Mouse (Mus musculus) skeletal muscle tissue, adult 2 months (tissue): Measurements from ENCODE around the gene Tbxa2r.

Source experiments
- DNase-seq: peaks from one replicate; pipeline ENCODE4 v3.0.0-alpha.2; 2012; ENCODE audit warnings: low read depth, low spot score

Tbxa2r gene

DNA sequence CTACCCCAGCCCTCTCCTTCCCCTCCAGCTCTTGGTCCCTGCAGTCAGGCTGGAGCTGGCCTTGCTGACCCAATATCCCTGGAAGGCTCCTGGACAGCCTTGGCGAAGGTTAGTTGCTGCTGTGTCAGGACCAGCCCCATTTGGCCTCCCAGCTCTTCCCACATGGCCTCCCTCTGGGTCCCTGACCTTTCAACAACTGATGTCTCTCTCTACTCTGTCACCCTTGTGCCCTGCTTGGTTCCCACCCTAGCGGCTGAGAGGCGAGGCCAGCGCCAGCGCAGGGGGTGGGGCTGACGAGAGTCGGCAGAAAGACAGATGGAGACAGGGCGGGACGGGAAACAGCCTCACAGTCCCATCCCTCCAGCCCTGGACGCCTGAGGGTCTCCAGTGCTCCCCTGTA, at the start of gene Tbxa2r:
Tbxa2r (plus strand) TSS at position 346 of the 400 bp plus-strand sequence.
- DNase-seq = no peak

DNA sequence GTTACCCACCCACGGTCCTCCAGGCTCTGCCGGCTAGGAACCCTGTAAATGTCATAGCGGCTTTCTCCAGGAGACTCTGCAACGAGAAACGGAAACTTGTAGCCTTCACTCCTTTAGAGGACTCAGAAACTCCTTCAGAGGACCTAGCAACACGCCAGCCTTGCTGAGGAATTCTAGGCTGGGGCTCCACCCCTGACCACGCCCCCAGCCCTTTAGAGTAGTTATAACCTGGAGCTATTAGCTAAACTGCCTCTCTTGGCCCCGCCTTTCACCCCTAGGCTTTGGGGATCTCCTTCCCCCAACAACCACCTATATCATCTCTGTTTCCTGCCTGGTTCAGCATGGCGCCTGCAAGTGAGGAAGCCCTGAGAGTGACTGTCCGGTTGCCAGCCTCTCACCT, 49.0 kb upstream of the Tbxa2r start:
- DNase-seq = no peak

DNA sequence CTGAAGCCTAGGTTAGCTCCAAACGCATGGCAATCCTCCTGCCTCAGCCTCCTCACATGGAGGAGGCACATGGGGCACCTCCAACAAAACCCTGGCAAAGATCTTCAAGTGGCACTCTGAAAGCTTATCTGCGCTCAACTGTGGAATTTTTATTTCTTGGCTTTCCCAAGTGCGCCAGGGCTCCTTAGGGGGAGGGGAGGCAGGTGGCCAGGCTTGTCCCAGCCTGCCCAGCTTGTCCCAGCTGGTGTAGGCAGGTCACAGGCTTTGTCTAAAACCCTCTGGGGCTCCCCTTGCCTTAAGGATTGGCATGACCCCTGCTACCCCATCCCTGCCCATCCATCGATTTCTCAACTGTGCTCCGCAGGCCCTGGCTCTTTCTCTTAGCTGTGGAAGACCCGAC, 44.3 kb upstream of the Tbxa2r start:
- DNase-seq = no peak

DNA sequence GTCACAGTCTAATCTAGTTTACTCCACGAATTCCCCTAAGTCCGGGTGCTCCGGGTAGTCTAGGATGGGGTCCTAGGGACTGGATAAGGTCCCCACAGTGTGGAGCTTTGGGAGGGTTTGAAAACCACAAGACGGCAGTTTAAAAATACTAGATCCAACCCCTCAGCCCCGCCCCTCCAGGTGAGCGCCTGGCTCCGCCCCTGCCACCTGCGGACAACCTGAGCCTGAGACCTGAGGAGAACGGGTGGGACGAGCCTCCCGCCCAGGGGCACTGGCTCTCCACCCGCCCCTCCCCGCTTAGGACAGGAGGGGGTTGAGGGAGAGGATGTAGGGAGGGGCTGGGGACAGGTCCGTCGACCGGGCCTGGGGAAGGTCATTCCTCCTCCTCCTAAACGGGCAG, 43.8 kb upstream of the Tbxa2r start:
- no peak for DNase-seq

DNA sequence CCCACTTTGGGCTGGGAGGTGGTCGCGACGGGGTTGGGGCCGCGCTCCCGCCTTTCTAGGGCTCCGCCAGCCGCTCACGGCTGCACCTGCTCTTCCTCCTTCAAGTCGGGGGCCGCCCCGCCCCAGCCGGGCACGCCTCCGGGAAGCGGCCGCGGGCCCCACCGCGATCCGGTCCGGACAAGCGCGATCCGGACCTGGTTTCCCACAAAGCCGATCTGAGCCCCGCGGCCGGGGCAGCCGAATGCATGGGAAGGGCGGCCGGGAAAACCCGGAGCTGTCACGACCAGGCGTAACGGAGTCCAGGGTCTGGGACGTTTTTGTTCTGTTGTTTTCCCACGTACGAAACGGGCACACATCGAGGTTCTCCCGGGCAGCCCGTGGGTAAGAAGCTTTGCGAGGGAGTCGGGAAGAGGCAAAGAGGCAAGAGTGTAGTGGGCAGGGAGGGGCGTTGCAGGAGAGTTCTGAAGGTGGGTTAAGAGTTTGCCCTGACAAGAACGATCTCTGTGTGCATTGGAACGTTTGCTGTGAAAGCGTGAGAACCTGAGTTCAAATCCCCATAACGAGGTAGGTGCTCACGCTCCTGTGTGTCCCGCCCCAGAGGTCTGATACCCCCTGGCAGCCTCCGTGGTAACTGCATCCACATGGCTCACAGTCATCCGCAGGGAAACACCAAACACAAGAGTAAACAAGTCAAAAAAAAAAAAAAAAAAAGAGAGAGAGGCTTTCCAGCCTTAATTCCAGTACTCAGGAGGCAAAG, 42.7 kb upstream of the Tbxa2r start:
- DNase-seq = peak; percentile 54

DNA sequence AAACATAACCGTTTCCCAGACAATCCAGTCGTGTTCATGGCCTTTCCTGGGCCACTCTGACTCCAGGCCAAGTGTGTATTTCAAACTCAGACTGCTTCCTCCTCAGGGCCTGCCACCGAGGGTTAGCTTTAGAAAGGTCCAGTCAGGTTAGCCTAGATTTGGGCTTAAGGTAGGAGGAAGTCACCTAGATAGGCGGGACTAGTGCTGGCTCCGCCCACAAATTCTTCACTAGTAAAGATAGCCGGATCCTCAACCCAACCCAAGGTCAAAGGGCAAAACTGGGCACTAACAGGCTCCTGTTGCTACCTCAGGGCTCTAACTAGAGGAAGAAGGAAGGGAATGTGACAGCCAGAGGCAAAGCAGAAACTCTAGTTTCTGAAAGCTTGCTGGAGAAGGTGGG, 41.9 kb upstream of the Tbxa2r start:
- no peak for DNase-seq

DNA sequence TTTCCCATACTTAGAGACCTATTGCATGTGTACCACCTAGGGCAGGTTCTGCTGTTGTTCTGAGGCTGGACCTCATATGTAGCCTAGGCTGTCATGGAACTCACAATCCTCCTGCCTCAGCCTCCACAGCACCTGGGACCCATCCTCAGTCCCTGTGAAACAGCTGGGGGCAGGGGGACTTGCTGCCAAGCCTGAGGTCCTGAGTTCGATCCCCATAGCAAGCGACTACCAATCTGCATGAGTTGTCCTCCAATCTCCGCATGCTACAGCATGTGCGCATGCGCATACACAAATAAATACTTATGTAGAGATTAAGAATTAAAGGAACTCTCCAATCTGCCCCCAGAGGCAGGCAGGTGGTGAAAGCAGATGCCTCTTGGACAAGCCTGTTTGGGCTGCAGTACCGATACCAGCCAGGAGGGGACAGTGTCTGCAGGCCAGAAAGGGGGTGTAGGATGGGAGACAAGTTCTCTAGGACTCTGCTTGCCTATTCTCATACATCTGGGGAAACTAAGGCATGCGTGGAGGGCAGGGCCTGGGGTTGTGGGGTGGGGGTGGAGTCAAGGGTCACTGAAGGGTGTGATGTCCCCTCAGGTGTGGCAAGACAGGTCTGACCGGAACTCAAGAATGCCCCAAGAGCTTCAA, 40.9 kb upstream of the Tbxa2r start:
- DNase-seq = no peak

DNA sequence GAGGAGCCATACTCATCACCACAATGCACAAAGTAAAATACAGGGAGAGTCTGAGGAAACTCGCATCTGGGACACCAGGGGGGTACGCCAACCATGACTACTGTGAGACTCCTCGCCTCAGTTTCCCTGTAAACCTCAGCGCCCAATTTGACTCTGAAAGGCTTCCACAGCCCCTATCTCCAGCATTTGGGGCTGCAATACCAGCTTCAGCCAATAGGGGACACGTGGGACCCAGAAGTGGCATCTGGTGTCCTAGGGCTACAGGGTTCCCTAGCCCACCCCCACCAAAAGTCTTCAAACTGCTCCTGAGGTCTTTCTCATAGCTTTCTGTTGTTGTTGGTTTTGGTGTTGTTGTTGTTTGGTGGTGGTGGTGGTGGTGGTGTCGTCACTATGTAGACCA, 39.9 kb upstream of the Tbxa2r start:
- DNase-seq = no peak

DNA sequence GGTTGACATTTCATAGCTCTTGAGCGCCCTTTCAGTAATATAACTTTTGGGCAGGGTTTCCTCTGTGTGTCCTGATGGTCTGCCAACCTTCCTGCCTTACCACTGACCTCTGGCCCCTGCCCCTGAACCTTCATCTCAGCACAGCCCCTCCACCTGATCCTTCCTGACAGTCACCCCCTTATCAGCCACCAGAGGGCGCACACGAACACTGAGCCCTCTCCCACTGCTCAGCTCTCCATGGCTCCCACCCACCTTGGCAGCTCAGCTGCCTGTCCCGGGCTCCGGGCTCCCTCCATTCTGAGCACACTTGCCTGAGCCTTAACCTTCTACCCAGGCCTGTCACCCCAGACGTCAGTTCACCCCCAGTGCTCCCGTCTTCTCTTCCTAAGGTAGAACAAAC, 39.3 kb upstream of the Tbxa2r start:
- peak; percentile 57 for DNase-seq

DNA sequence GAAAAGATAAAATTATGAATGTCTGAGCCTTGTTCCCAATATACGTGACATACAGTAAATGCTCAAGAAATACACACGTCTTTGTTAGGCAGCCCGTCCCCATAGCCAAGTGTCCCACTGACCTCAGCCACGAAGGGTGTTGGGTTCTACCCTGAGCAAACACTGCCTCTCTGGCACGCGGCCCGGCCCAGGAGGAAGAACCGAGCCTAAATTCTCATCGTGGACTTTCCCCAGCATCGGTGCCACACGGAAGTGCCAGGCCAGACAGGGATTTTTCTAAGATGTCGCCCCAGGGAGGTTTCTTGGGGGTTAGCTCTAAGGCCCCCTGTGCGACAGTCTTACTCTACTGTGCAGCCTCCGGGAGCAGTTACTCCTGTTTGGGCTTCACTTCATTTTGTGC, 38.7 kb upstream of the Tbxa2r start:
- DNase-seq = no peak

DNA sequence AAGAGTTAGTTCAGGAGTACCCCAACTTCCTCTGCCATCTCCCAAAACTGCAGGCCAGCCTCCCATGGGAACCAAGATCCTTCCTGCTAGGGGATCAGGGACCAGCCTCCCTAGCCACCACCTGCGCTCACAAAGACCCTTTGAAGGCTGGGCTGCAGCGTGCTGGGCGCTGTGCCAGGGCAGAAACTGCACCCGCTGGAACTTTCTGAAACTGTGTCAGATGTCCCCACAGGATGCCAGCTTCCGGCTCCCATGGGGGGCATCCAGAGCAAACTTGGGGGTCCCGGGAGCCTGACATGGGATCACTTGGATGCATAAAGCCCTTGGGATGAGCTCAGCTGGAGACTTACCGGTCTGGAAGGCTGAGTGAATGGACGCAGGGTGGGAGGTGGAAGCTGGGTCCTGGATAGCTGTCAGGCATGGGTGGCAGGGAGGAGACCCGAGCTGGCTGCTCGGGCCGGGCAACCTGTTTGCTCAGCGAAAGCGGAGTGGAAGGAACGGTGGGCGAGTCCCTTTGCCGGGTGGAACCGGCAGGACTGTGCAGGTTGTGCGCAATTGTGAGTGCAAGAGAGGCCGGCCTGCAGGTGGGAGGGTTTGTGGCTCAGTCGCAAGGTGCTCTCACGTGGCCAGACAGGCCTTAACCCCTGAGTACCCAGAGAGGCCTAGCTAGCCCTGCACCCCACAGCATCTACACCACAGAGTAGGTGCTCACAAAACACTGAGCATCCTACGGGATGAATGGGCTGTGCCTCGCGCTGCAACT, 37.7 kb upstream of the Tbxa2r start:
- DNase-seq = no peak

DNA sequence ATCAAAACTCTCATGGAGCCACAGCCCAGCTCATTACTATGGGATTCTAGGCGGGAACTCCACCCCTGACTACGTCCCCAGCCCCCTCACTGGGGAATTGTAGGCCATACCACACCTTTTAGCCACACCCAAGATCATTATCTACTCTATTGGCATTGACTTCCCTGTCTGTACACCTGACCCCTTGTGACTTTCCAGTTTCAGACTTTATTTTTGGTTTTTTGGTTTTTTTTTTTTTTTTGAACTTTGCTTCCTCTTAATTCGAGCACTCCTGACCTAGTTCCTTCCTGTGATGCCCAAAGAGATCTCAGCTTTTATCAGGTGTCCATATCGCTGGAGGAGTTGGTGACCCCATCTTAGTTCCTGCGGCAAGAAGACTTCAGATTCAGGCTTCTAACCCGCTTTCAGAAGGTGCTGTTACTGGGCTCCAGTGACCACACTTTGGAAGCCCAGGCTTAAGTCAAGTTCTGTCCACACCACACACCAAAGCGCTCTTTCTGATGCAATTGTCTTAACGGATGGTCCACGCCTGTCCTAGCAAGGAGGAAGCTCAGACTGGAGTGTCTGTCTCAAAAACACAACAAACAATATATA, 36.9 kb upstream of the Tbxa2r start, which contains the start of gene Tjp3:
Tjp3 (minus strand) TSS at position 71 of the 594 bp plus-strand sequence.
- DNase-seq = no peak

DNA sequence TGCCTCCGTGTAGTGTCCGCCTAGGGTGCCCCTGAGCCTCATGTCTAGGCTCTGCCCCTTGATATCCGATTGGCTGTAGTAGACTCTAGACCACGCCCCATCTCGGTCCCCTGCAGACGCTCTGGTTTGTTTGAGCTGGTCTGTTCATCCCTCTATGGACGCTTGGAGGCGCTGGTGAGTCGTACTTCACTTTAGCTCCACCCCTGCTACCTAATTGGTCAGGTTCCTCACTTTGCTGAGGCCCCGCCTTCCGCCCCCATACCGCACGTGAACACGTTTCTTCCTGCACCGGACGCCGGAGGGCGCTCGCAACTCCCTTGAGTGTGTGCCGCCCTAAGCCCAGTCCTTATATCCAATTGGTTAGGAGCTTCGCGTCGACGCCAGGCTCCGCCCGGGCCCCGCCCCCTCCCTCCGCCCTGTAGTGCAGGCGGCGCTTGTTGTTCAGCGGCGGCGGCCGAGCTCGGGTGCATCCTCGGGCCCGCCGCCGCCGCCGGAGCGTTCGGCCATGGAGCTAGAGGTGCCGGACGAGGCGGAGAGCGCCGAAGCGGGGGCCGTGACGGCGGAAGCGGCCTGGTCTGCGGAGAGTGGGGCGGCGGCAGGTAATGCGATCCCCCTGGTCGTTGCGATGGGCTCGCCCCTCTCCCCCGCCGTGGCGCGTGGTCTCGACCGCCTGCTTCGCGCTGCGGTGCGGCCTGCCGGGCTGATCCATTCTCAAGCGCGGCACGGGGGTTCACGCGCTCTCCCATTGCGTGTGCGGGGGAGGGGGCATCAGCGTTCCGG, 35.8 kb upstream of the Tbxa2r start, which contains the start of gene Pip5k1c:
Pip5k1c (plus strand) TSS at position 410 of the 780 bp plus-strand sequence.
- DNase-seq = peak; percentile 100

DNA sequence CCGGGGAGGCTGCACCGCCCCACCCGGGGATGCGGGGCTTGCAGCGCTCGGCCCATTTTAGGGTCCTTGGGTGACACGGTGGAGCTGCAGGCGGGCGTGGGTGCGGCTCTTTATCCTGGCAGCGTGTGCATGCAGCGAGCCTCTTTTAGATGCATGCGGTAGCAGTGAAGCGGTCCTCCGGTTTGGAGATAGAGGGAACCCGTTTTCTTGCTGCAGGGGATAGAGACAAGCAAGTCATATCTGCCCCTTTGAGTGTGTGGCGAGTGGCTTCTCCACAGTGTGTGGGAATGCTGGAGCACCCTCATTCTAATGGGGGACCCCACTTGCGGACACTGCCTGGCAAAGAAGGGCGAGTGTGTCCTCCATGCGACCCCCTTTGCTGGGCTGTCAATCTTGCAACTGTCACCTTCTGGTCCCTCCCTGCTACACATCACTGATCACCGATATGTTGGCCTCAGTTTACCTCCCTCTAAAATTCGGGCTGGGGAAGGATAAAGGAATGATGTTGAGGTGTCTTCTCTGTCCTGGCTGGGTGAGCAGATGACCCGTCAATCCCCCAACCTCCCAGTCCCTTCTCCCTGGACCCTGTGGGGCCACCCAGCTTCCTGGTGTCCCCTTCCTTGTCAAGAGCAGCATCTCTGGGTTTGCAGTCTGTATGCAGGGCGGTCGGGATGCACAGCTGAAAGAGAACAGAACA, 35.0 kb upstream of the Tbxa2r start:
- DNase-seq = no peak

DNA sequence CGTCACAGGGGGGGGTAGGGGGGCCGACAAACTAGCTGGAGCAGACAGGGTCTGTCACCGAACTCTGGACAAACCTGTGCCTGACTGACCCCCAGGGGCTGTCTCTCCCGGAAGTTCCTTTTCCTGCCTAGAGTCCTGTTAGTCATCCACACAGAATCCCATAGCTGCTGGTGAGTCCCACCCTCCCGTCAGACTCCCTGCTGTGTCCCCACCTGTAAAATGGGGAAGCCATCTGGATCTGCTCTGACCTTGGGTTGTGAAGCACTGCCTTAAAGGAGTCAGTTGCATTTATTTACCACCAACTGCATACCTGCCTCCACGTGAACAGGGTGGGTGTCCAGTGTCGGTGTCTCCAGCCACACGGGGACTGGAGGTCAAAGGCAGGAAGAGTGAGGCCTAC, 34.1 kb upstream of the Tbxa2r start:
- DNase-seq = no peak

DNA sequence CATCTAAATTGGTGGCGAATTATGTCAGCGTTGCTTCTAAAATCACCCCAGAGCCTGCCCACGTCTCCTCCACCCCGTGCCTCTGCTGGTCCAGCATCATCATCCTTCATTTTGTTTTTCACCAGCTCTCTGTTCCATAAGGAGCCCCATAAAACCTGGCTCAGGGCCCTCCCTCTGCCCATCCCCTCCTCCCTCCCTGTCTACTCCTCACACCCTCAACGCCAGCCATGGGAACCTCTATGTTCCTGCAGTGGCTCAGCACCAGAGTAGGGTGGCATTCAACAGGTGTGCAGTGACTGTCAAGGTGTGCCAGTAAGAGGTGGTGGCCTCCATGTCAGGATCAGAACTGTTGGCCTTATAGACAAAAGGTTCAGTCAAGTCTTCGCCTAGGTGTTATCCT, 33.3 kb upstream of the Tbxa2r start:
- no peak for DNase-seq

DNA sequence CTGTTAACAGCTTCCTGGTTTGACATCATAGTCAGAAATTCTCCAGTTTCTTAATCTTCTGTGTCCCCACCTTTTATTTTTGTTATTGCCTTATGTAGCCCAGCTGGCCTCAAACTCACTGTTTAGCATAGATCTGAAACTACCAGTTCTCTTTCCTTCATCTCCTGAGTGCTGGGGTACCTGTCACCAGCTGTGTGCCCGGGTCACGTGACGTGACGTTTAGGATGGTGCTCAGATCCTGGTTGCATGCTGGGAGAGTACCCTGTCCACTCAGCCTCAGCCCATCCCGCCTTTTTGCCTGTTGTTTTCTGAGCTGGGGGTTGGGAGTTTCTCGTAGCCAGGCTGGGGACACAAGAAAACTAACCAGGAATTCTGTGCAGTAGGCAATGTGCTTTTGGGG, 31.3 kb upstream of the Tbxa2r start:
- DNase-seq = no peak

DNA sequence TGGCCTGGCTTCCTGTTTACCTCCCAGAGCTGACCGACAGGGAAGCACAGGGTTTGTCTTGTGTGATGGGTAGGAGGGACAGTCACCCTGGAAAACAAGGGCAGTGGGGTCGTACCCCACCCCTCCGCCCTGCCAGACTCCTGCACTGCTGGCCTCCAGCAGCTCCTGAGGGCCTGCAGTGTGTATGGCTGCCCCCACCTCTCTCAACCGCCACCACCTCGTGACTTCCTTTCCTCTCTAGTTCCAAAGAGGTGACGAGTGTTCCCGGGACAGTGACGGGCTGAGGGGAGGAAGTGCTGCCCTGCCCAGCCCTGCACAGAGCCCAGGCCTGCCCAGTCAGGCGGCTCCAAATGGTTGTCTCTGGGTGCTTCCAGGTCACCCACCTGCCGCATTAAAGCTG, 30.7 kb upstream of the Tbxa2r start:
- DNase-seq = peak; percentile 61

DNA sequence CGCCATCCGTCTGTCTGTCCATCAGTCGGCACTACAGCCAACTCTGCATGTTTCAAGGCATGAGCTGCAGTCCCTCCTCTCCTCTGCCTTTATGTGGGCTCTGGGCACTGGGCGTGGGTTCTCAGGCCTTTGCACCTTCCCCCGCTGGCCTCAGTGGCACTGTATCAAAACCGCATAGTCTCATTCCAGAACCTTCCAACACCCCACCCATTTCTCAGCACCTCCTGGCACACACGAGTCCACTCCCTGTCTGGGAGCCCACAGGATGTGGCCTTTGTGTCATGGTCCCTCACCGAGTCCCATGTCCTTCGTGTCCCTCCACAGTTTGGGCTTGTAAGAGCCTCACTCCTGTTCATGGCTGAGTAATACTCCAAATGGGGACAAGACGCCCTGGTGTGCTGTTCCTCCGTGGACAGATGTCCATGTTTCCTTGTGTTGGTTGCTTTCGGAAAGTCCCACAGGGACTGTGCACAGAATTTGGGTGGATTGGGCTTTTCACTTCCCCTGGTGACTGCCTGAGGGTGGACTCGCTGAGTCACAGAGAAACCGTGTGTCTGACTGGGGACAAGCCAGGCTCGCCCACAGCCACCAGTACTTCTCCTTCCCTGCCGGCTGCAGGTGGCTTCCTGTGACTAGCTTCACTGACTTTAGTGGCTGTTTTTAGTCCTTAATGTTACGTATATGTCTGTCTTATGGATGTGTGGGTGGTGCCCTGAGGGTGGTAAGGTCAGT, 30.0 kb upstream of the Tbxa2r start:
- peak; percentile 55 for DNase-seq
